Mouse (Mus musculus) thymus, postnatal 10 days (tissue): Measurements from ENCODE around the gene Sec23ip.

ENCODE experiments used
- DNase-seq, 2 experiments: peaks; one replicate each; pipeline ENCODE4 v3.0.0; 2021; ENCODE audit warnings: low spot score in 2 of 2

Sec23ip gene

GRCm38 (mm10) chr7:128779305-128779704 lies 34.6 kb downstream of the Sec23ip start:
- DNase-seq, result peak in 1 of 2 experiments; percentile 20

- no peak for DNase-seq
These were observed 37.1 kb downstream of the Sec23ip start for GRCm38 (mm10) chr7:128781846-128782245.

- DNase-seq, result no peak
These were observed 45.3 kb downstream of the Sec23ip start for GRCm38 (mm10) chr7:128790045-128790444.

- DNase-seq, result no peak
These were observed 48.7 kb downstream of the Sec23ip start for GRCm38 (mm10) chr7:128793464-128793863.

GRCm38 (mm10) chr7:128824986-128825563 lies 80.3 kb downstream of the Sec23ip start:
- no peak for DNase-seq

GRCm38 (mm10) chr7:128832455-128833081 lies 87.8 kb downstream of the Sec23ip start:
- DNase-seq, result no peak

GRCm38 (mm10) chr7:128833196-128833595 lies 88.5 kb downstream of the Sec23ip start:
- DNase-seq, result no peak
